Mouse (Mus musculus): Measurements from ENCODE around the gene Hexdc. TPM values are rescaled to one million over a fixed set of nuclear protein-coding genes. Genes with fewer than 3 reads are reported as not detected.

Gene Hexdc
- total RNA-seq (2023): 7.3 TPM

GRCm38 (mm10) chr11:121204161-121205006, at the start of gene Hexdc, which contains the start of gene Ogfod3:
Gene Hexdc, plus strand, starts transcription at chr11:121204433.
Gene Ogfod3, minus strand, starts transcription at chr11:121204711.

GRCm38 (mm10) chr11:121159971-121160370, 44.3 kb upstream of the Hexdc start, which contains the start of gene Uts2r:
Gene Uts2r, plus strand, starts transcription at chr11:121160271.

GRCm38 (mm10) chr11:121229018-121229439, 24.8 kb downstream of the Hexdc start, which contains the start of gene Cybc1:
Gene Cybc1, minus strand, starts transcription at chr11:121229322.

DNA sequence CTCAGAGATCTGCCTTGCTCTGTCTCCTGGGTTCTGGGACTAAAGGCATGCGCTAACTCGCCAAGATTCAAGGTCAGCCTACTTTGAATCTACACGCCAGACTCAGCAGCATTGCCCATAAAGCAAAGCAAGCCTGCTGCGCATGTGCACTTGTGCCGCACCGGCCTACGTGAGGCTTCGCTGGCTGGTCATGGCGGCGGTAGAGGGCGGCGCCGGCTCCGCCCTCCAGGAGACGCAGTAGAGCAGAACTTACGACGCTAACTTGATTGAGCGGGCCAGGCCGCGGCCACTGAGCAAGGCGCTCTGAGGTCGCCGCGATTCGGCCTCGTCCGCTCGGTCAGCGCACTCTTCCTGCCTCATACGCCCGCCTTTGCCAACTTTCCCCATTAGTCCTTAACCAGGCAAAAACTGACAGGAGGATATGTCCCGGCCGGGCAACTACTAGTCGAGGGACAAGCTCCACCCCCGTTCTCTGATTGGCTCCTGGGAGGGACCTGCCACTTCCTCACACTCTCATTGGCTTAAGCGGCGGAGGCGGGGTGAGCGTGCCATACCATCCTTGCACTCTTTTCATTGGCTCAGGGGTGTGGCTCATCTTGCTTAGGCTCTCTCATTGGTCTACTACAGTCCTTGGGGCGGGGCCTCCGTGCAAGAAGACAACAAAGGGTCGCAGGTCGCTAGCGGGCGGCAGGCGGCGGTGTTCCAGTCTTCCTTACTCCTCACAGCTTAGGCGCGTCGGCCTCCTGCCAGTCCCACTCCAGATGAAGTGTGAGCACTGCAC, 32.5 kb downstream of the Hexdc start, which contains the start of gene Narf:
Gene Narf (plus strand): TSS at position 690 of the 781 bp plus-strand sequence.

GRCm38 (mm10) chr11:121259160-121260100, 55.2 kb downstream of the Hexdc start, which contains the start of gene Foxk2:
Gene Foxk2, plus strand, starts transcription at chr11:121259990.

Other genes with a start within 250 kb of the Hexdc start
- 142 TPM for gene Csnk1d, start 213.1 kb upstream of the Hexdc start, total RNA-seq (2023)
- 230 TPM for gene Cd7, start 165.0 kb upstream of the Hexdc start, total RNA-seq (2023)
- gene Sectm1b, start 140.9 kb upstream of the Hexdc start, total RNA-seq (2023): not detected
- gene Sectm1a, start 123.2 kb upstream of the Hexdc start, total RNA-seq (2023): not detected
- gene Tex19.2, start 85.8 kb upstream of the Hexdc start, total RNA-seq (2023): not detected
- gene Tex19.1, start 58.3 kb upstream of the Hexdc start, total RNA-seq (2023): not detected
- gene Uts2r, start 44.2 kb upstream of the Hexdc start, total RNA-seq (2023): not detected
- gene Ogfod3, start 278 bp downstream of the Hexdc start, total RNA-seq (2023): 5.7 TPM
- gene Cybc1, start 24.9 kb downstream of the Hexdc start, total RNA-seq (2023): 51.3 TPM
- gene Narf, start 32.8 kb downstream of the Hexdc start, total RNA-seq (2023): 39.4 TPM
- 30.5 TPM for gene Foxk2, start 55.6 kb downstream of the Hexdc start, total RNA-seq (2023)
- 61.4 TPM for gene Wdr45b, start 150.0 kb downstream of the Hexdc start, total RNA-seq (2023)
- not detected for gene Rab40b, start 183.8 kb downstream of the Hexdc start, total RNA-seq (2023)
- 5.8 TPM for gene Fn3krp, start 217.0 kb downstream of the Hexdc start, total RNA-seq (2023)
- gene Fn3k, start 230.5 kb downstream of the Hexdc start, total RNA-seq (2023): 0.18 TPM
- gene Tbcd, start 247.5 kb downstream of the Hexdc start, total RNA-seq (2023): 34.0 TPM